Mouse (Mus musculus): ENCODE results near the gene Ptpra.

DNA sequence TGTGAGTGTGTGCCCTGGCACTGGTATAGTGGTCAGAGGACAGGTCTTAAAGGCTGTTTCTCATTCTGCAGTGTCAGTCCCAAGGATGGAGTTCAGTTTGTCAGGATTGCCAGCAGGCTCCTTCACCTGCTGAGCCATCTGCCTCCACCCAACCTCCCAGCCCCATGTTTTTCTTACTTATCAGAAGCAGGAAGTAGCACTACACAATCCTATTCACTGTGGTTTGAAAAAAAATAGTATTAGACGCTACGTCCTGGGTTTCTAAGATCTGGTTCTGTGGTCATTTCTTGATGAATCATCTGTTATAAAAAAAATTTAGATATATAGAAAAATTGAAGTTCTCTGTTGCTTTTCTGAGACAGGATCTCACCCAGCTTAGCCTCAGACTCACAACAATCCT, 51.5 kb downstream of the Ptpra start:
- TF ChIP-seq GATA1 (IDR thresholded peaks at IDR 0.05; ENCODE audit: low read length) (no peak), TAL1 (IDR thresholded peaks at IDR 0.05; ENCODE audit: low read length) (no peak)
